Mouse (Mus musculus) embryo, embryonic 10 days (tissue): ENCODE data around the gene Mbd6.

Source experiments
- DNase-seq: peaks from one replicate; pipeline ENCODE4 v3.0.0-alpha.2; 2015; ENCODE audit warnings: low spot score

The Mbd6 gene

GRCm38 (mm10) chr10:127287936-127288293 lies 903 bp downstream of the Mbd6 start:
- no peak for DNase-seq

DNA sequence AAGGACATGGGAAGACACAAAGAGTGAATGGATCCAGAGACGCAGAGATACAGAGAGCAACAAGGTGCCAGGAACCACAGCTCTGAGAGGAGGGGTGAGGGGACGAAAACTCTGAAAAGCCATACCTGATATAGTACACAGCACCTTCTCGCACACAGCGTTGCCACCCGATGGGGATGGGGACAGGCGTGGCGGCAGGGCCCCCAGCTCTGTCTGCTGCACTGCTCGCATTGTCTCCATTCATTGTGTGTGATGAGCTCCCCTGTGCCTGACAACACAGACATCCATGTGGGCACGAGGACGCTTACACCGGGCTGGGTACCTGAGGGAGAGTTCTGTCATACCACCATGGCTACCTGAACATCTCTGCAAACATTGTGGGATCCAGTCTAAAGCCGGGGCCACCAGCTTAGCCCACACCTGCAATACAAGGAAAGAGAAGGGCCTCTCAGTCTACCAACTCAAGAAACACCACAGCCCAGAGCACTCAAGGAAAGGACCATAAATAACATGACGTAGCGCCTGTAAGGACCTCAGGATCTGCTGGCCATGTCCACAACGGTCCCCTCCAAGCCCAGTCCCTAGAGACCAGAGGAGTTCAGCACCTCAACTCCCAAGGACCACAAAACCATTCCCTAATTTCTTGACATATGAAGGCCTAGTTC lies 1.4 kb downstream of the Mbd6 start:
- DNase-seq: no peak

DNA sequence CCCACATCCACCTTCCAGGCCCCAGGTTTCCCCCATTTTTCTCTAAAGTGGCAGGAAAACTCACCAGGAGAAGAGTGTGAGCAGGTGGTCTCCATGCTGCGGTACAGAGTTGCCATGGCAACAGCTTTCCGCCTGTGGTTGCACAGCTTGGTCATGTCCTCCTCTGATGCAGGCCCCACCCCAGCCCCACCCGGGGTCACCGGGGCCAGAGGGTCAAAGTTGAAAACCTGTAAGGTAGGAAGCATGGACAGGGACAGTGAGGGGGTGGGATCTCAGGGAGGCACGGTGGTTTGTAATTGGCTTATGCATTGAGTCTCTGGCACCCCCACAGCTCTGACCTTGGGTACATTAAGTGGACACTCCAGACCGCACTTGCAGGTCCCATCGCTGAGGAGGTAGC lies 2.1 kb downstream of the Mbd6 start:
- peak; percentile 31 for DNase-seq

- no peak for DNase-seq
Observed at GRCm38 (mm10) chr10:127286194-127286593, 2.6 kb downstream of the Mbd6 start.

GRCm38 (mm10) chr10:127285644-127286043 lies 3.2 kb downstream of the Mbd6 start:
- DNase-seq: no peak

DNA sequence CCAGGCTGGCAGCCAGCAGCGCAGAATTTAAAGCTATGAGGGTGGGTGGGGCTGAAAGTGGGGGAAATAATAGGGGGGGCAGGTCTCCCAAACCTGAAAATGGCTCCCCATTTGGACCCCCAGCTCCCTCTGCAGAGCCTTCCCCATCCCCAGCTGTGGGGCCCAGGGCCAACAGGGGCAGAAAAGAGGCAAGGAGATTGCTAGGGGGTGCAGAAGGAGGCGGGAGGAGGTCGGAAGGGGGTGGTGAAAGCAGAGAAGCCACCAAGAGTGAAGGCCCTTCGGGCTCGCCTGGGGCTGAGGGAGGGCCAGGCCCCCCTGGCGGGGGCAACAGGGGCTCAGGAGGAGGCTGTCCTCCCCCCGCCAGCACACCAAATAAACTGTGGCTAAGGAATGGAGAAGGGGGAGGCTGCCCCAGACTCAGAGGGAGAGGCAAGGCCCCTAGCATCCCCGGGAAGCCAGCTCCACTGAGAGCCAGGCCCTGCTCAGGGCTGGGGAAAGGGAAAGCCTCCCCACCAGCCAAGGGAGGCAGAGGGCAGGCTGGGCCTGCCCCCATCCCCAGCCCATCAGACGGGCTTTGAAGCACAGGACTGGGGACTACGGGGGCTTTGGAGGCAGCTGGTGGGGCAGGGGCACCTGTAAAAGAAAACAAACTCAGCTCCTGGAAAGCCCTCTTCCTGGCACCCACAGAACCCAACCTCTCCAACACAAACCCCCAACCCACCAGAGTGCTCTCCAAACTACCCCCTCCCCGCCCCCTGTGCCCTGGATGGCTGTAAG lies 3.9 kb downstream of the Mbd6 start:
- DNase-seq: no peak

DNA sequence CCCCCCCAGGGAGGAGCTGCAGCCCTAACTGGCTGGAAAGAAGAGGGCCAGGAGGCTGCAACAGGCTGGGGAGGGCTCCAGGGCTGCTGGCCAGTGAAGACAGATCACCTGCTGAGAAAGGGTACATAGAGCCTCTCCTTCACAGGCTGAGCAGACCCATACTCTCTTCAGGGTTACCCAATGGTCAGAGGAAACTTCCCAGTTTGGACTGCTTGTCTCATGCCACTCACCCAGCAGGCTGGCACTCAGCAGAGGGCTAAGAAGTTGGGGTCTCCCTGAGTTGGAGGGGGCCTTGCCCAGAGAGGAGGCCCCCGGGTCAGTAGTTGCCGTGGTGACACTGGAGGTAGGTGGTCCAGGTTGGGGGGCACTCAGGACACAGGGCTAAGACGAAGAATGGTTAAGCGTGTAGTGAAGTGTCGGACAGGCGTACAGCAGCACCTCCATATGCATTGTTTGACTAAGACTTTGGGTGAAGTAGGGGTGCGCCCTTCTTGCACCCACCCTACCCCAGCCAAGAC lies 4.7 kb downstream of the Mbd6 start:
- no peak for DNase-seq

GRCm38 (mm10) chr10:127282620-127283215 lies 6.1 kb downstream of the Mbd6 start:
- DNase-seq: no peak

DNA sequence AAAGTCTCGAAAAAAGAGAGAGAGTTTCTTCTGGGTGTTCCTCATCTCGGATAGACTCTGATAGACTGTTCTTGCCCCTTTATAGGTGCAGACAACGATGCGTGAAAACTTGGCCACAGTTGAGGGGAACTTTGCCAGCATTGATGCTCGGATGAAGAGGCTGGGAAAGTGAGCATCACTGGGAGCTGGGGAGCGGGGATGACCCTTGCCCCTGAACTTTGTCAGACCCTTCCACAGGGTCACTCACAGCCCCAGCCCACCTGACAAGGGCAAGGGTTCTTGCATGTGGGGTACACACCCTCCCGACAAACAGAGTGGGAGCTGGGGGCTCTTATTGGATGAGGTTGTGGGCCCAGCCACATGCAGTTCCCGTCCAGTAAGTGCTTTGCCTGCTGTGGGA lies 7.5 kb downstream of the Mbd6 start:
- no peak for DNase-seq

DNA sequence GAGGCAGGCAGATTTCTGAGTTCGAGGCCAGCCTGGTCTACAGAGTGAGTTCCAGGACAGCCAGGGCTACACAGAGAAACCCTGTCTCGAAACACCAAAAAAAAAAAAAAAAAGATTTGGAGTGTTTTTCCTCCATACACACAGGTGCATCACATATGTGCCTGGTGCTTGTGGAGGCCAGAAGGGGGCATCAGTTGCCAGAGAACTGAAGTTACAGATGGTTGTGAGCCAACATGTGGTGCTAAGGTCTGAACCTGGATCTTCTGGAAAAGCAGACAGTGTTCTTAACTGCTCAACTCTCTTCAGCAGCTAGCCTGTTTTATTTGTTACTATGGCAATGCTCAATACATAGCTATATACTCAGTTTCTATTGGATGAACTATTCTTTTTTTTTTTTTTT lies 9.1 kb downstream of the Mbd6 start:
- DNase-seq: no peak

GRCm38 (mm10) chr10:127274261-127275022 lies 14.4 kb downstream of the Mbd6 start:
- no peak for DNase-seq

GRCm38 (mm10) chr10:127272371-127272770 lies 16.4 kb downstream of the Mbd6 start:
- DNase-seq: no peak

DNA sequence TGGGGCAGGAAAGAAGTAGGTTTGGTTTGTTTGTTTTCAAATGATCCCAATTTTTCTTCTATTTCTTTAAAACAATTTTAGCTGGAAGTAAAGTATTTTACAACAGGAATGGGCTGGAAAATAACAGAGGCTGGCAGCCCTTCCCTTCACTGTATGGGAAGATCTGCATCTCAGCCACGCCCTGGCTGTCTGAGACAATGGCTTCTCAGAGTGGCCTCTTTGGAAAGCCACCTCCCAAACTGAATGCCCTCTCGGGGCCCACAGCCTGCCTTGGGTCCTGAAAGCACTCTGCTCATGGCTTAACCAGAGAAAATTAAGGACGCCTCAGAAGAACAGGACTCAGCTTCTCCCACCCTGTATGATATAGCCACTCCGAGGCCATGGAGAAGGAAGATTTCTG lies 18.9 kb downstream of the Mbd6 start:
- DNase-seq: no peak

DNA sequence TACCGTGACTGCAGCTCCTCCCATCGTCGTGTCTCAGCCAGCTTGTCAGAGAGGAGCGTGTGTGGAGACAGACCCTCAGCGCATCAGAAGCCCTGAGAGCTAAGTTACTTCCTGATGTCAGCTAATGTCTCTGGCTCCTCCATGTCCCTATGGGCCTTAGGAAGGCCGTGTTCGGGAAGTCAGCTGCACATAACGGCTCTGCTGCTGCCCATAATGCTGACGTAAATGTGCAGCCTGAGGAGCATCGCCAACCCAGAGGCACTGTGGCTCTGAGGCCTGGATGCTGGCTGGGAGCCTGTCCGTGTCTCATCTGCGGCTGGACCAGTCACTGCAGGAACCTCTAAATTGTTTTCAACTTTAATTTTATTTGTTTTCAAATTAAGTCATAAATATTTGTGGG lies 19.8 kb downstream of the Mbd6 start:
- no peak for DNase-seq

GRCm38 (mm10) chr10:127268401-127268800 lies 20.4 kb downstream of the Mbd6 start:
- DNase-seq: no peak

- no peak for DNase-seq
Observed at GRCm38 (mm10) chr10:127267318-127267717, 21.5 kb downstream of the Mbd6 start.

- DNase-seq: peak; percentile 98
Observed at GRCm38 (mm10) chr10:127266112-127267091, 22.4 kb downstream of the Mbd6 start, which contains the start of gene Dctn2. Dctn2 (plus strand) TSS chr10:127266368.

GRCm38 (mm10) chr10:127265727-127266111 lies 23.1 kb downstream of the Mbd6 start:
- DNase-seq: no peak

DNA sequence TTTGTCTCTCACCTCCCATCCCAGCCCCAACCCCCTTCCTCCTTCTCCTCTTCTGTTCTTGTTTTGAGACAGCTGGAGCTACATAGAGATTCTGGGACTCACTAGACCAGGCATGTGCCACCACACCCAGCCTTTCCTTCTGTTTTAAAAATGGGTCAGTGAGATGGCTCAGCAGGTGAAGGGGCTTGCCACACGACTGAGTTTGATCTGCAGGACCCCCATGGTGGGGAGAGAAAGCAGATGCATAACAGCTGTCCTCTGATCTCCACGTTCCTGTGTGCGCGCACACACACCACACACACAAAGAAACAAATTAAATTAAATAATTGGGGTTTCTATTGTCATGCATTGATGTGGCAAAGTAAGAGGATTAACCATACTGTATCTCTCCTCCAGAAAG lies 23.8 kb downstream of the Mbd6 start:
- DNase-seq: no peak

GRCm38 (mm10) chr10:127264336-127264735 lies 24.5 kb downstream of the Mbd6 start:
- DNase-seq: no peak

GRCm38 (mm10) chr10:127263631-127264030 lies 25.2 kb downstream of the Mbd6 start:
- no peak for DNase-seq
